Mouse (Mus musculus): Measurements from ENCODE around the gene Stard3.

Gene Stard3

DNA sequence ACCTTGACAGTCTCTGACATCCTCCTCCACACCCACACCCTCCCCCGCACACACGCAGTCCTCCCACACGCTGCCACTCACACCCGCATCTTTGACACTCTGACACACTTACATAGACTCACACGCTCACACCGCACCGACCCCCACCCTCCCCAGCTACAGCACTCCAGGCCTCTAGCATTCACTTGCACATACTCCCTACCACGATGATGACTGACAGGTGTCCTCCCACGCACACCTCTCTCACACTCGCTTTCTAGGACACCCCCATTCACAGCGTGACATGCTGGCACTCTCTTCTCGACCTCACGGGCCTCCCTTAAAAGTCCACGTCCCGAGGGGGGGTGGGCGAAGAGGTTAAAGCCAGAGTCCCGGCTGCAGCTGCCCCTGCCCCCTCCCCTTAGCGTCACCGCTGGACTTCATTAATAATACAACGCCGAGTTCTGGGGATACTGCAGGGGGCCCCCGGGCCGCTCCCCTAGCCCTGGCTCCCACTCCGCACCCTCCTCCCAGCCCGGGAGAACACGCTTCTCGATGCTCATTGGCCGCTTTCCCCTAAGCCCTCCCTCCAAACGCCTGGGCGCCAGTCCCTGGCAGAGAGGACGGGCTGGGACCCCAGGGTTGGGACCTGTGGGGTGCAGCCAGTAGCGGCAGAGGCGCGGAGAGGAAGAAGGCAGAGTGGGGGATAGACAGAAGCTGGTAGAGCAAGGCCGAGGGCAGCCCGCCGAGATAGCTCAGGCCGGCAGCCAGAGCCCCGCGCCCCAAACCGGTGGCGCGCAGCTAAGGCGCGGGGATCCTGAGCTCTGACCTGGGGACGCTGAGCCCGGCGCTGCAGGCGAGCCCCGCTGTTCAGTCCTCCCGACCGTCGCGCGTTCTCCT is 9.8 kb upstream of the Stard3 start, which contains the start of gene Ppp1r1b:
Ppp1r1b (plus strand) TSS at position 322 of the 879 bp plus-strand sequence.
- no peak for DNase-seq (ENCODE audit: low spot score)

GRCm38 (mm10) chr11:98349308-98349707 is 8.9 kb upstream of the Stard3 start:
- DNase-seq (ENCODE audit: low spot score), result no peak

GRCm38 (mm10) chr11:98352272-98352990 is 5.7 kb upstream of the Stard3 start:
- DNase-seq (ENCODE audit: low spot score), result no peak

DNA sequence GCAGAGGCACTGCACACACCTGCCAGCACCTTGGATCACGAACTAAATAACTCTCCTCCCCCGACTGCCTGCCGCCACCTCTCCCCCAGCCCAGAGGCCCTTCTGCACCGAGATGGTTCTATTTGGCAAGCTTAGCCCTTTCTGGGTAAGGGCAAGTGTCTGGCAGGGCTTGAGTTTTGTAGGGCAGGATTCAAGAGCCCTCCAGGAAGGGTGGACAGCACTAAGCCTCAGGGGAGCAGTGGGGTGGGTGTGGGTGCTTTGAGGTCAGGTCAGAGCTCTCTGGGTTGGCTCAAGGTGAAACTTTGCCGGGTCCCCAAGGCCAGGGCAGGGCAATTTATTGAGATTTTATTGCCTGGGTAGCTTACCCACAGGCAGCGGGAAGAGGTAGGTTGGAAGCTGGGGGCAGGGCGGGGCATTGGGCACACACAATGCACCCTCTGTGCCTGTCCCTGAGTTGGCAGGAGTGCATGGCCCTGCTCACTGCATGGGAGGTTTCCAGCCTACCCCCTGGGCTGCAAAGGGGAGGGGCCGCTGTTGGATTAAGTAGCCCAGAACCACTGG is 4.4 kb upstream of the Stard3 start:
- DNase-seq (ENCODE audit: low spot score), result no peak

GRCm38 (mm10) chr11:98354445-98354844 is 3.7 kb upstream of the Stard3 start:
- no peak for DNase-seq (ENCODE audit: low spot score)

GRCm38 (mm10) chr11:98355732-98356299 is 2.4 kb upstream of the Stard3 start:
- DNase-seq (ENCODE audit: low spot score), result peak; percentile 19

GRCm38 (mm10) chr11:98356625-98357394 is 1.4 kb upstream of the Stard3 start:
- no peak for DNase-seq (ENCODE audit: low spot score)

GRCm38 (mm10) chr11:98357396-98358160 is 590 bp upstream of the Stard3 start:
- DNase-seq (ENCODE audit: low spot score), result no peak

DNA sequence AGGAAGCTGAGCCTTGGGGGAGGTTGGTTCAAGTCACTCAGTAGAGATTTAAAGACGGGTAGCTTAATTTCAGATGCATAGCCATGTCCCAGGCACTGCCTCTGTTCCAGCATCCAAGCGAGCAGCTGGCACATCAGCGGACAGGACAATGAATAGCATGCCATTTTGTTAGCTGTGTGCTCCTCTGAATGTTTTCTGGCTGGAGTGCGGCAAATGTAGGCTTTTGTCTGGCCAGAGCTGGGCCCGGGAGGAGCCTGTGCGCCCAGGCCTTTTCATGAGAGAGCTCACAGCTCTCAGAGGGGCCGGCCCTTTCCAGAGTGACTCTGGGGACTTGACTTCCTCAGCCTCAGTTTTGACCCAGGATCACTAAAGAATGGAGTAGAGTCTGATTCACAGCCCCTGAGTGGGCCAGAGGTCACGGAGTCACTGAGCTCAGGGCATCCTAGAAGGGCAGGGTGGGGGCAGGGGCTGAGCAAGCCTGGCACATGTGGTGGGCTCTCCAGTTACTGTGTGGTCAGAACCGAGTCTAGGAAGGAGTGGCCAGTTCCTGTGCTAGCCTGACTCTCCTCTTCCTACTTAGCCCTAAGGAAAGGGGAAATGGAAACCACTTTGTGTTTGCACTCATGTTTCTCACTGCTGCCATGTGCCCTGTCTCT is 2.8 kb downstream of the Stard3 start:
- no peak for DNase-seq (ENCODE audit: low spot score)

GRCm38 (mm10) chr11:98363817-98364216 is 5.6 kb downstream of the Stard3 start:
- no peak for DNase-seq (ENCODE audit: low spot score)

- no peak for DNase-seq (ENCODE audit: low spot score)
Observed at GRCm38 (mm10) chr11:98364410-98364809, 6.2 kb downstream of the Stard3 start.

GRCm38 (mm10) chr11:98366290-98366689 is 8.1 kb downstream of the Stard3 start:
- no peak for DNase-seq (ENCODE audit: low spot score)

- DNase-seq (ENCODE audit: low spot score), result no peak
Observed at GRCm38 (mm10) chr11:98367171-98367862, 9.1 kb downstream of the Stard3 start.

GRCm38 (mm10) chr11:98367863-98368186 is 9.7 kb downstream of the Stard3 start:
- DNase-seq (ENCODE audit: low spot score), result no peak

DNA sequence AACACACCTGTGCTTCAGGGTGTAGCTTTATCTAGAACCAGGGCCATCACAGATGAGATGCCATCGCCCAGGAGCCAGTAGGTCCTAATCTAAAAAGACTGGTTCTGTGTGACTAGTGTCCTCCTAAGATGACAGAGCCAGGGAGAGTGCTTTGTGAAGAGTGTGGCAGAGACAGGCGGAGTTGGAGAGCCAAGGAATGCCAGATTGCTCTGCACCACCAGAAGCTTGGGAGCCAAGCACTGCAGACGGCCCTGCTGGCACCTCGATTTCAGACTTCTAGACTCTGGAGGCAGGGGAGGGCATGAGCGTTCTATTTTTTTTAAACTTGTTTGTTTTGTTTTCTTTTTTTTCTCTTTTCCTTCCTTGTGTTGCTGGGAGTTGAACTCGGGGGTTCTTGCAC is 11.2 kb downstream of the Stard3 start:
- no peak for DNase-seq (ENCODE audit: low spot score)

GRCm38 (mm10) chr11:98370588-98370987 is 12.4 kb downstream of the Stard3 start:
- DNase-seq (ENCODE audit: low spot score), result no peak

DNA sequence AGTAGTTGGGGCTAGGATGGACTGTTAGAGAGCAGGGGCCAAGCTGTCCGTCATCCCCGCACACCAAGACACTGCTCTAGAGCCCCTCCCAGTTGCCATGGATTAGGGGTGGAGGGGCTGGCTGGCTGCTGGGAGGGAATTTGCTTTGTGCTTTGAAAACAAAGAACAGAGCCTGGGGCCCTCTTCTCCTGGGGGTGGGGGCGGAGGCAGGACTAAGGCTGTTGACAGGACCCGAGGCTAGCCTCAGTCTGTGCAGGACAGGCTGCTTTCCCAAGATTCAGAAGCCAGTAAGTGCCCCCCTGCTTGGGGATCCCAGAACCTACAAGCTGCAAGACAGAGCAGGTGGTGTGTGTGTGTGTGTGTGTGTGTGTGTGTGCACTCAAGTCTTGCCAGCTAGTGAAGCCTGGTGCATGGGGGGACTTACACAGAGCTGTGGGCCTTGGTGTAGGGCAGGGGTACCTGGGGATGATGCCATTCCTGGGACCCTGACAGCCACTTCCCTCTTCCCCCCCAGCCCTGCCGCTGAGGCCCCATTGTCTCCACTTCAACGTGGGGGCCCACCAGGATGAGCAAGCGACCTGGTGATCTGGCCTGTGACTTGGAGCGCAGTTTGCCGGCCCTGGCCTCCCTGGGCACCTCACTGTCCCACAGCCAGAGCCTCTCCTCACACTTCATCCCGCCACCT is 13.5 kb downstream of the Stard3 start:
- DNase-seq (ENCODE audit: low spot score), result no peak

DNA sequence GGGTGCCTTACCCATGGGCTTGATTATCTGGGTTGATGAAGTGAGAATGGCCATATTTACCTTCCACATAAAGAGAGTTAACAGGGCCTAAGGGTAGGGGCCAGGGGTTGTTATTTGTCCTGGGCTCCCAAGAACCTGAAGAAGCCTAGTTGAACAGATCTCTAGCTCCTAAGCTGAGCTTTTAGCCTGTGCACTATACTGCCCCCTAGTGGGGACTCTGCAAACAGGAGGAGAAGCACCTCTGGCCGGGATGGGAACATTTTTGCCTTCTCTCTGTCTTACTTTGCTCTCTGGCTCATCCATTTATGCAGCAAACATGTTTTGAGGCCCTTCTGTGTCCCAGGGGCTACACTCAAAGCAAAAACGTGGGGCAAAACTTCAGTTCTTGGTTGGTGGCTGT is 14.2 kb downstream of the Stard3 start:
- peak; percentile 53 for DNase-seq (ENCODE audit: low spot score)

GRCm38 (mm10) chr11:98373244-98373643 is 15.1 kb downstream of the Stard3 start:
- no peak for DNase-seq (ENCODE audit: low spot score)
